Mouse (Mus musculus) mesoderm, embryonic 11.5 days (tissue): ENCODE measurements around the gene Abcb10.
"Not testable (repeated sequence)": the region's sequence is repeated elsewhere in the genome, so short reads cannot be mapped to it uniquely, and the experiment has no call there.

Experiments used
- DNase-seq: peaks from one replicate; pipeline ENCODE4 v3.0.0-alpha.2; 2012; ENCODE audit warnings: low read depth, low spot score

Abcb10 gene

GRCm38 (mm10) chr8:123981674-123982073 is 1.2 kb downstream of the Abcb10 start:
- DNase-seq = no peak

- DNase-seq = no peak
These were observed 2.7 kb downstream of the Abcb10 start for GRCm38 (mm10) chr8:123980239-123980638.

GRCm38 (mm10) chr8:123978926-123979325 is 4.0 kb downstream of the Abcb10 start:
- DNase-seq = no peak

DNA sequence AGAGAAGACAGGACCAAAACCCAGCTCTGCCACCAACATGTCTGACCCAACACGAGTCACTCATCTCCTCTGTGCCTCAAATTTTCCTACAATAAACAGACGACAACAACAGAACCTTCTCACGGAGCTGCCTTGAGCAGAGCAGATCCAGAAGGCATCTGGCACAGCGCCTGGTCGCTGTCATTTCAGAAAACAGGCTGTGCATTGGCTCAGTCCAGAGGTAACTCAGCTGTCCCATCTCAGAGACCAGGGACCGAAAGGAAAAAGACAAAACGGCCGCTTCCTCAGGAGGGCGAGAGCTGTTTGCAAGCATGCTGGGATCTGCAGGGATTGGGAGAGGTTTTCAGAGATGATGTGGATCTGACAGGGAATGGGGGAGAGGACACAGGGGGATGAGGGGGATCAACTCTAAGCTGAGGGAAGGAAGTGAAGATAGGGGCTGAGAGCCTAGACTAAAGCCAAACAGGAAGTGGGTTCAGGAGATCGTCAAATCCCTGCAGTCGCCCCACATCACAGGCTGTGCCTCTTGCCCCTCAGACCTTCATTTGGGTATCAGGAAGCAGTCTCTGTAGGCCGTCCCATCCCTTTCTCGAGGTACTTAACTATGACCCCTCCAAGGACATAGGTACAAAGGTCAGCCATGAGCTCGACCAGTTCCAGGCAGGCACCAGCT is 4.6 kb downstream of the Abcb10 start:
- no peak for DNase-seq

DNA sequence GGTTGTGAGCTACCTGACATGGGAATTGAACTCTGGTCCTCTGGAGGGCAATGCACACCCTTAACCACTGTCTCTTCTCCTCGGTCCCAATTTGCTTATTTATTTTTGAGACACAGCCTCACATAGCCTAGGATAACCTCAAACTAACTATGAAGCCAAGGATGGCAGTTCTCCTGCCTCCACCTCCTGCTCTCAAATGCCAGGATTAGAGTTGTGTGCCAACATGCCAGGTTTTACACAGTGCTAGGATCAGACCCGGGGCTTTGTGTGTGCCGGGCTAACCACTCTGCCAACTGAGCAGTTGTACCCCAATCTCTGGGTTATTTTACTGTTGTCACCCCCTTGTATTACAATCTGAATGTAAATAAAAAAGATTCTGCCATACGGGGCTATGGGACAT is 5.4 kb downstream of the Abcb10 start:
- no peak for DNase-seq

DNA sequence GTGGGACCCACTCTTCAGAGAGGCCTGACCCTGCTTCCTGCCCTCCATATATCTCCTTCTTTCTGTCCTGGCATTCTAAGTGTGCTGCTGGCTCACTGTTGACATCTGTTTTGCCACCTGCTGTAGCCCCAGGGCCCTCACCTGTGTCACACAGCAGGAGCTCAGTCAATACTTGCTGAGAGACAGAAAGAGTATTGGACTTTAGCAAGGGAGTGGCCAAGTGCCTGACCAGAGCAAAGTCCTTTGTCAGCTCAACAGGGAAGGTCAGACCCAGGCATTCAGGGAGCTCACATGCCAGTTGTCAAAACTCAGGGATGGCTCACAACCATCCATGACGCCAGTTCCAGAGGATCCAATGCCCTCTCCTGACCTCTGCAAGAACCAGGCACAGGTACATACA is 9.4 kb downstream of the Abcb10 start:
- no peak for DNase-seq

GRCm38 (mm10) chr8:123966896-123967295 is 16.0 kb downstream of the Abcb10 start:
- DNase-seq = peak; percentile 35

DNA sequence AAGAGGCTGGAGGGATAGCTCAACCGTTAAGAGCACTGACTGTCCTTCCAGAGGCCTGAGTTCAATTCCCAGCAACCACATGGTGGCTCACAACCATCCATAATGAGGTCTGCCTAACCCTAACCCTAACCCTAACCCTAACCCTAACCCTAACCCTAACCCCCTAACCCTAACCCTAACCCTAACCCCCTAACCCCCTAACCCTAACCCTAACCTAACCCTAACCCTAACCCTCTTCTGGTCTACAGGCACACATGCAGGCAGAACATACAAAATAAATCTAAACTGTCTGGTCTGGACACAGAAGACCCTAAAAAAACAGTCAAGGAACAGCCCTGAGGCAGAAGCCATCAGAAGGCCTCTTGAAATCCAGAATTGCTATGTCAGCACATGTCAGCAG is 21.6 kb downstream of the Abcb10 start:
- DNase-seq = no peak

- DNase-seq = not testable (repeated sequence)
These were observed 22.4 kb downstream of the Abcb10 start for GRCm38 (mm10) chr8:123960556-123960955.

- no peak for DNase-seq
These were observed 22.9 kb downstream of the Abcb10 start for GRCm38 (mm10) chr8:123960056-123960455.

DNA sequence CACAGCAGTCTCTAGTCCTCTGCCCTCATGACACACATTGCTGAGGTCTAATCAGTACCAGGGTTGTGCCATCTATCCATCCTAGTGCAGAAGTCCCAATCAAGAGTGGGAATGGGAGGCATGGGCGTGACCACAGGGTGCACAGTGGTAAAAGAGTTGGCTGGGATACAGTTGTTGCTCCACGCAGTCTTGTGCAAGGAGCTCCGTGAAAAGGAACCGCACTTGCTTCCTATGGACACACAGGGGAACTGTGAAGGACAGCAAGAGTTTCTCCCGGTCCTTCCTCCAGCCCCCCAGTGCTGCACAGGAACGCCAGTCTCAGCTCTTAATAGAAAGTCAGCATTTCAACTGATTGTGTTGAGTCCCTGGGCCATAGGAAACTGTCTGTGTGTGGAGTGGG is 23.4 kb downstream of the Abcb10 start:
- DNase-seq = no peak

- no peak for DNase-seq
These were observed 24.8 kb downstream of the Abcb10 start for GRCm38 (mm10) chr8:123958130-123958529.

DNA sequence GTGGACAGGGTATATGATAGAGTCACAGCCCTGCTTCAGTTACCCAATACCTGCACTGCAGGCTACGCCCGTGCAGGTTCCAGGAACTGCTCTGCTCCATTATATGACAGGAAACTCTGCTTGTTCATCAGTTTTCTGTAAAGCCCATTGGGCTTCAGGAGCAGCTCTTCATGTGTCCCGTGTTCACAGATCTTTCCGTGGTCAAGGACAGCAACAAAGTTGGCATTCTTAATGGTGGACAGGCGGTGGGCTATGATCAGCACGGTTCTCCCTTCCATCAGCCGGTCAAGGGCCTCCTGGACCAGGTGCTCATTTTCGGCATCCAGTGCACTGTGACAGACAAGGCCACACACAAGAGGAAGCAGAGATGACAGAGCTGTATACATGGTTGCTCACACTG is 28.7 kb downstream of the Abcb10 start:
- DNase-seq = no peak

DNA sequence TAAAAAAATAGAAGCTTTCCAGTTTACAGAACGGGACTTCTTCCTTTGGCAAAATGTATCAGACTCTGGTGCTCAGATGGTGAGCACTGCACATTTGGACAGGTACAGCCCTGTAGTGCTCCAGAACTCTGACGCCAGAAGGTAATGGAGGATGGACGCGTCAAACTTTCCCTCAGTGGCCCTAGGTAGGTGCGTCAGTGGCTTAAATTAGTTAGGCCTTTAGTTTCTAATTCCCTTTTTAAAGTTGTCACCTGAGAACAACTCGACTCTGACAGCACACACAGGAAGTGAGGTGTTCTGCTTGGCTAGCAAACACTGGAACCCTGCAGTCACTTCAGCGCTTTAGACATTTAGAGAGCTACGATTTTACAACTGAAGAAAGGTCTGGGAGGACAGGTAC is 29.2 kb downstream of the Abcb10 start:
- DNase-seq = no peak

- DNase-seq = peak; percentile 67
These were observed 32.7 kb downstream of the Abcb10 start for GRCm38 (mm10) chr8:123950077-123950802.

DNA sequence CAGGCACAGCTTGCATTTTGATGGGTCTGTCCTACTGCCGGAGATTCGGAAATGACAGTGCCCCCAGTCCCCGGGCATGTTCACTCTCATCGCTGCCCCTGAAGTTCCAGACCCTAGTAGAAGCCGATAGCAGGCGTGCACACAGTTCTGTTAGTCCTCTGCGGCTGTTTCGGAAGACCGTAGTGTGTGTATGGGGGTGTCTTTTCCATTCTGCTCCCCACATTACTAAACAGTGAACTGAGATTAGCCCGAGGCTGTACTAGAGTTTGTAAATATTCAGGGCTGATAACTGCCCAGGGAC is 33.3 kb downstream of the Abcb10 start:
- no peak for DNase-seq

DNA sequence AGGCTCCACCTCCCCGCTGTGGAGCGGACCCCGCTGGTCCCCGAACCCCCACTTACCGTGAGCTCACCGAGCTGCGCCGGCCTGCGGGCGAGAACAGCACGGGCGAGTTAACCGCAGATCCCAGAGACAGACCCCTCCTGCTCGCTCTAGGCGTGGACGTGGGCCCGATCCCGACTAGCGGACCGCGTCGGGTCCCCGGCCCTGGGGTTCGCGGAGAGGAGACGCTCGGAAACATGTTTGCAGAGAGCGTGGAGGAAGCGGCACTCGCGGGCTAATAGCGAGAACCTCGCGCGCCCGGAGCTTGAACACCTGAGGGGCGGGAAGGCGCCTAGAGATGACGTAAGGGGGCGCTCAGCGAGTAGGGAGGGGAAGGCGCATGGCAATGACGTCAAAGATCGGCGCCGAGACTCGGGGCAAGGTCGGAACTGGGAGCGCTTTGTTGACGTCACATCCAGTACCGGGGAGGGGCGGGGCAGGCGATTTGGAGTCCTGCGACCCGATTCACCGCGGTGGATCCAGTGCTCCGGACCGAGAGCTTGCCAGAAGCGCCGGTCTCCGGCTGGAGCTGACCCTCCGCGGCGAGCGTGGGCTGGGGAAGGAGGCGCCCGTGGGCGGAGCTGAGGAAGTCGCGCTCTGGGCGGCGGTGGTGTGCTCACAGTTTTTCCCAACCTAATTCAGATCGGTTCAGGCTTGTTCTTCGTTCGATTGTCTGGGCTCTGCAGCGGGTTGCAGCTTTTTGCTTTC is 33.8 kb downstream of the Abcb10 start, which contains the start of gene Nup133:
Gene Nup133 (minus strand): TSS at position 324 of the 744 bp plus-strand sequence.
- peak; percentile 99 for DNase-seq

- DNase-seq = no peak
These were observed 53.9 kb downstream of the Abcb10 start for GRCm38 (mm10) chr8:123929026-123929425.

DNA sequence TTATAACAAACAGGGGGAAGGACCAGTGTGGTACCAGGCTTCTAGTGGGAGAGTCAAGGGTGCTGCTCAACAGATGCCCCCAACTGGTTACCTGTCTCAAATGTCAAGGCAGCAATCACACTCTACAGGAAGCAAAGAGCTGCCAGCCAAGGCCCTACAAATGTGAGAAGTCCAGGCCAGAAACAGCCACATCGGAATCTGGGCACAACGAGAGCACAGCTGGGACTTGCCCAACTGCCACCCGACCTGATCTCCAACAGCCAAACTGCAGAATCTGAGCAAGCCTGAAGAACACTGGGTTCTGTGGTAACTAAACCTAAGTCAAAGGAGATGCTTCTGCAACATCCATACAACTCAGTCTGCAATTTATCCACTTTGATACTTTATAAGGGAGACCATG is 57.3 kb downstream of the Abcb10 start:
- DNase-seq = no peak

DNA sequence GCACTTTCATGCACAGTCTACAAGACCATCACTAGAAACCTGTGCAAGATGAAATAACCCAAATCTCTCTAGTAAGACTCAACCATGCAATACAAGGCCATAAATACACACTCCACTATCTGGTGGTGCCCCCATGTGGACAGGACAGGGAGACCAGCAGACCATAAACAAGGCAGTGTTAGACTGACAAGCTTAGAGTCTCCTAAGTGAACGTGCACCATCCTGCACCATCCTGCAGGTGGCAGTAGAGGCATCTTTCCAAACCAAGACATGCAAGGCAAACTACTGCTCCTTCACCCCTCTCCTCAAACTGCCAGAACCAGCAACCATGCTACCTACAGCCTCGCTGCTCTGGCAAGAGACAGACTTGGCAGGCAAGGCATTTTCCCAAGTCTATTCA is 58.2 kb downstream of the Abcb10 start:
- peak; percentile 88 for DNase-seq

DNA sequence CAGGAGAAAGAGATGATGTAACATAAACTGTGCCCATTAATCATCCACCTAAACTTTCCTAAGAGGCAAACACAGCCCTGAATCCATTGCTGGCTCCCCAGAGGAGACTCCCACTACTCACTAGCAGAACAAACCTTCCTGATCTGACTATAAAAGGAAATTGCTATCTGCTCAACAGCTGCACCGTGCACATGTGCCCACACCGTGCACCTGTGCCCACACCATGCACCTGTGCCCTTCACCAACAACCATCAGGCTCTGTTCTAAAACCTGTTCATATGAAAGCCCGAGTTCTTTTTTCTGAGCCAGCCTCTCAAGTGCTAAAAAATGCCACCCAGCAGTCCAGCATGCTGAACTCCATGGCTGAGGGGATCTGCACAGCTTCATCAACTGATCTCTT is 68.3 kb downstream of the Abcb10 start:
- DNase-seq = no peak

DNA sequence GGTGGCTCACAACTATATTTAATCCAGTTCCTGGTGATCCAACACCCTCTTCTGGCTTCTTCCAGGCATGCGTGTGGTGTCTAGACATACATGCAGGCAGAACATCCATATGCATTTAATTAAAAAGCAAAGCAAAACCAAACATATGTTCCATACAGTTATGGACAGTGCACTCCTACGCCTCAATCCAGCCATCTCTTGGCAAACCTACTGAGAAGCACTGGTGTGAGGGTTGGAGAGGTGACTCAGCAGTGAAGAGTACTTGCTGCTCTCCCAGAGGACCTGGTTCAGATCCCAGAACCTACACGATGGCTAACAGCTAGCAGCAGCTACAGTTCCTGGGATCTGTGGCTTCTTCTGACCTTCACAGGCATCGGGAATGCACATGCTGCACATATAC is 70.7 kb downstream of the Abcb10 start:
- no peak for DNase-seq

GRCm38 (mm10) chr8:123907604-123908003 is 75.3 kb downstream of the Abcb10 start:
- DNase-seq = no peak
